Comparison of ENCODE assay signal across 9 mouse cellular contexts in the genomic region with DNA sequence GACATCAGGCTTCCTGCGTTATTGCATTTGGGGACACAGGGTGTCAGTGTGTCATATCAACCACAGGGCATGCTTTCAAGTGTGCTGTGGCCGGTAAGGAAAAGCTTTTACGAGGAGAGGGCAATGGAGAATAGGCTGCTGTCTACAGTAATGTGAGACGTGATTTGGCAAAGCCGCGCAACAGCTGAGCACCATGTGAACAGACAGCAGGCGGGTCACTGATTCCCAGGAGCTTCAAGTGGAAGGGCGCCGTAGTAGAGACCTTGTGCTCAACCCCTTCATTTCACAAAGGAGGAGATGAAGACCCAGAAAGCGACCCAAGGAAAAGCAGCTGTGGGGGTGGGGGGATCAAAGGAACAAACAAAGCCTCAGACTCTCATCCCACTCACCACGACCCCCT.
DNase-seq lines count a peak whose midpoint lies in the region; ATAC-seq and TF ChIP-seq lines count a peak whose summit lies in the region.
"Had no signal": no experiment of that assay in that cellular context is flagged by ENCODE, and none has a peak within 500 bp of the region (broad histone marks: within the 10 kb centered on the region; RNA-seq: fewer than 3 reads in every experiment).

No protein-coding gene starts in this region.

- no peak overlapping the region for H3K4me3 ChIP-seq in hindbrain, embryonic 10.5 days
- H3K4me3 ChIP-seq in hindbrain, embryonic 16.5 days (ENCODE audit: low read length) = no peak overlapping the region
- no peak overlapping the region for H3K4me3 ChIP-seq in forebrain, postnatal 0 days (ENCODE audit: low read depth, low read length)
- H3K4me3 ChIP-seq in limb, embryonic 13.5 days = no peak overlapping the region

- peaks cover 26% of the 10 kb centered on the region for H3K36me3 ChIP-seq in hindbrain, embryonic 10.5 days
- H3K36me3 ChIP-seq in hindbrain, embryonic 16.5 days (ENCODE audit: control insufficient read depth, insufficient read depth, low read length) = no peaks in the 10 kb centered on the region
- no peaks in the 10 kb centered on the region for H3K36me3 ChIP-seq in forebrain, postnatal 0 days (ENCODE audit: insufficient read depth)
- H3K36me3 ChIP-seq in limb, embryonic 13.5 days = peaks cover 2% of the 10 kb centered on the region

- H3K9me3 ChIP-seq in hindbrain, embryonic 10.5 days = no peaks in the 10 kb centered on the region
- no peaks in the 10 kb centered on the region for H3K9me3 ChIP-seq in hindbrain, embryonic 16.5 days (ENCODE audit: control insufficient read depth, low read length)
- no peaks in the 10 kb centered on the region for H3K9me3 ChIP-seq in forebrain, postnatal 0 days (ENCODE audit: low read length)
- no peaks in the 10 kb centered on the region for H3K9me3 ChIP-seq in limb, embryonic 13.5 days

- no peaks in the 10 kb centered on the region for H3K27me3 ChIP-seq in hindbrain, embryonic 10.5 days (ENCODE audit: insufficient read depth, poor library complexity, severe bottlenecking)
- no peaks in the 10 kb centered on the region for H3K27me3 ChIP-seq in hindbrain, embryonic 16.5 days (replicated peaks; ENCODE audit: control insufficient read depth, insufficient read depth, low read length)
- H3K27me3 ChIP-seq in forebrain, postnatal 0 days (ENCODE audit: insufficient read depth, low read length) = no peaks in the 10 kb centered on the region
- H3K27me3 ChIP-seq in limb, embryonic 13.5 days = no peaks in the 10 kb centered on the region

- 0 out of 2 replicates have a peak overlapping the region, but pooled peaks have one; percentile 6 for H3K27ac ChIP-seq in hindbrain, embryonic 10.5 days
- H3K27ac ChIP-seq in hindbrain, embryonic 16.5 days (ENCODE audit: low read depth, low read length) = no peak overlapping the region
- H3K27ac ChIP-seq in forebrain, postnatal 0 days (ENCODE audit: low read depth, low read length) = no peak overlapping the region
- H3K27ac ChIP-seq in limb, embryonic 13.5 days = no peak overlapping the region
- H3K27ac ChIP-seq: macrophage had no signal

- DNase-seq in hindbrain, embryonic 10.5 days (ENCODE audit: low spot score) = no peak
- peak; percentile 61 for DNase-seq in ZHBTc4 (ENCODE audit: low read depth, low spot score)
- DNase-seq in forebrain, postnatal 0 days = no peak
- DNase-seq in Muller cell, postnatal 12 days (ENCODE audit: inconsistent ontology term) = no peak
- DNase-seq in thymus, postnatal 25 days = no peak

- no peak for TF ChIP-seq CTCF in forebrain, postnatal 0 days (IDR thresholded peaks at IDR 0.05; ENCODE audit: low read depth)

- no peak overlapping the region for H3K4me2 ChIP-seq in hindbrain, embryonic 16.5 days (ENCODE audit: low read length)
- H3K4me2 ChIP-seq in forebrain, postnatal 0 days (ENCODE audit: low read depth) = no peak overlapping the region
- H3K4me2 ChIP-seq in limb, embryonic 13.5 days (replicated peaks) = no peak overlapping the region
- H3K4me2 ChIP-seq: liver, embryonic 11.5 days had no signal

- H3K9ac ChIP-seq in hindbrain, embryonic 16.5 days (ENCODE audit: low read depth, low read length) = no peak overlapping the region
- H3K9ac ChIP-seq in forebrain, postnatal 0 days = no peak overlapping the region
- H3K9ac ChIP-seq in limb, embryonic 13.5 days = no peak overlapping the region

- peaks cover 18% of the 10 kb centered on the region for H3K4me1 ChIP-seq in hindbrain, embryonic 10.5 days (replicated peaks)
- H3K4me1 ChIP-seq in hindbrain, embryonic 16.5 days (ENCODE audit: control insufficient read depth, insufficient read depth, low read depth, low read length) = peaks cover 11% of the 10 kb centered on the region
- H3K4me1 ChIP-seq in forebrain, postnatal 0 days (ENCODE audit: insufficient read depth) = no peaks in the 10 kb centered on the region; the same call in 1 of the 2 replicates
- peaks cover 33% of the 10 kb centered on the region for H3K4me1 ChIP-seq in limb, embryonic 13.5 days

- no peak for ATAC-seq in hindbrain, embryonic 16.5 days
- ATAC-seq in forebrain, postnatal 0 days = 0 out of 2 replicates have a peak, but pooled peaks have one; percentile 38
- ATAC-seq in limb, embryonic 13.5 days (ENCODE audit: low FRiP score, low read depth) = peak; percentile 79

- 76% methylated on average over 11 of the region's 11 CpGs for WGBS in hindbrain, embryonic 10.5 days
- WGBS in hindbrain, embryonic 16.5 days = 55% methylated on average over 11 of the region's 11 CpGs
- 56% methylated on average over 11 of the region's 11 CpGs for WGBS in forebrain, postnatal 0 days
- WGBS in limb, embryonic 13.5 days = 56% methylated on average over 11 of the region's 11 CpGs
